Mouse (Mus musculus) mammary gland, adult 2 months (tissue): ENCODE data around the gene Polg2. TPM values are rescaled to one million over a fixed set of nuclear protein-coding genes. Genes with fewer than 3 reads are reported as not detected.

Source experiments
- polyA plus RNA-seq: library from polyadenylated mRNA; depleted of rRNA; stranded (reverse); fragments of >200 nt; gene quantifications from 2 replicates; pipeline ENCODE4 v1.2.3, GENCODE M21; 2012; ENCODE audit warnings: low replicate concordance; rRNA removed

Polg2 gene
- polyA plus RNA-seq, result 7.7 and 9.0 TPM in 2 replicates

DNA sequence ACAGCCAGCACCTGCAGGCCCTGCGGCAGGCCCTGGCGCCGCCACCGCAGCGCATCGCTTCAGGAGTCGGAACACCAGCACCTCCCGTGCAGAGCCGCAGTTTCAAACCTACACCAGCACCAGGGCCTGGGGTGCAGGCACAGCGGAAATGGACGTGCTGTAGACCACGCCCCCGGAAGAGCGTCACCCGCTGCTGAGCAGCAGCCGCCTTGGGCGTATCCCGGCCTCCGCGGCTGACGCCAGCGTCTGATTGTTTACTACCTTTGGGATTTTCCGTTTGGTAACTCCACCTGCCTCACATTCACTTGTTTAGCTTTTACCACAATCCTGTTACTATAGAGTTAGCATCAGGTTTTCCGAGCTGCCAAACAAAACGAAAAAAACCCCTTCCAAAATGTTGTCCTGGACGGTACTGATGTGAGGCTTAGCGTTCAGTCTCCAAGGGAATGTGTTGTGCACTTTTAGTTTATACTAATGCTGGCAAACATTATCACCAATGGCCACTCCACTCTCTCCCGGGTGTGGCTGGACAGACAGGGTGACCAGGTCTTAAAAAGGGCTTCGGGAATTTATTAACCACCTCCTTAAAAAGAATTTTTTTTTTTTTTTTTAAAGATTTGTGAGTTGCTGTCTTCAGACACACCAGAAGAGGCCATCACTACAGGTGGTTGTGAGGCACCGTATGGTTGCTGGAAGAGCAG is at the start of gene Polg2:
Gene Polg2 (minus strand): TSS at position 150 of the 701 bp plus-strand sequence.

DNA sequence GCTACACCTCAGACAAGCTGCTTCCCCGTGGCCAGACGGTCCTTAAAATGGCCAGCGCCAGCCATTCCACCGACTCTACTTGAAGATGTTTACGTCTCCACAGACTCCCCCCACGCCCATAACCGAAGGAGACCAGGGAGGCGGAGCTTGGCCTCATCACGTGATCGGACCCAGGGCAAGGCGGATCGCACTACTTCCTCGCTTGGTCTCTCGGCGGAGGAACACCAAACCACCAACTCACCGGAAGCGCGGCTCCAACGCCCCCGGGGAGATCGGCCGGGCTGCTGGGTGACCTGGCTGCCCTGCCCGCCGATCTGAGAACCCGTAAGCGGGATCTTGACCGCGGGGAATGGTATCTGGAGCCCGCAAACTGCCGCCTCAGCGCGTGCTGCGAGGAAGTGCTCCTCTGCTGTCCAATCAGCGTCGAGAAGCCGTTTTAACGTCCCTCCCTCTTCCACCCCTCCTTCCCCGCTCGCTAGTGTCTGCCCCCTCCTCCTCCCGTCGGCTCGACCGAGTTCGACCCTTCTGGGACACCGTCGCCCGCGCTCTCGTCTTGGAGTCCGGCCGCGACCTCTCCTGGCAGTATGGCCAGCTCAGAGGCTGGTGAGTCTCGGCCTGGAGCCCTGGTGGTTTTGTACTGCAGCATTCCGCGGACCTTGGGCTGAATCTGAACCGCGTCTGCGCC is 9.6 kb upstream of the Polg2 start, which contains the start of the genes Ddx5 and Cep95:
Gene Ddx5 (minus strand): TSS at position 411 of the 685 bp plus-strand sequence.
Gene Cep95 (plus strand): TSS at position 478 of the 685 bp plus-strand sequence.

GRCm38 (mm10) chr11:106751039-106752018 is 28.0 kb downstream of the Polg2 start, which contains the start of gene Milr1:
Gene Milr1, plus strand, starts transcription at chr11:106751226.

GRCm38 (mm10) chr11:106750121-106750751 is 29.1 kb downstream of the Polg2 start, which contains the start of gene Pecam1:
Gene Pecam1, minus strand, starts transcription at chr11:106750628.

Other genes starting within 250 kb of the Polg2 start
- 20.2 and 29.7 TPM in 2 replicates for gene Tex2, start 166.1 kb downstream of the Polg2 start, polyA plus RNA-seq
- 63.3 and 106 TPM in 2 replicates for gene Pecam1, start 28.9 kb downstream of the Polg2 start, polyA plus RNA-seq
- gene Milr1, start 28.3 kb downstream of the Polg2 start, polyA plus RNA-seq, result 1.6 and 3.1 TPM in 2 replicates
- gene Ddx5, start 9.6 kb upstream of the Polg2 start, polyA plus RNA-seq, result 317 and 863 TPM in 2 replicates
- 2.6 and 4.6 TPM in 2 replicates for gene Cep95, start 9.7 kb upstream of the Polg2 start, polyA plus RNA-seq
- gene Smurf2, start 141.2 kb upstream of the Polg2 start, polyA plus RNA-seq, result 6.9 and 10.0 TPM in 2 replicates
- gene Kpna2, start 220.0 kb upstream of the Polg2 start, polyA plus RNA-seq, result 18.8 and 29.7 TPM in 2 replicates
- gene 1810010H24Rik, start 246.1 kb upstream of the Polg2 start, polyA plus RNA-seq, result 5.6 and 7.3 TPM in 2 replicates